Mouse (Mus musculus) retina, adult 2 months (tissue): Measurements from ENCODE around the gene Snx29.

Experiments
- DNase-seq: peaks from one replicate; pipeline ENCODE4 v3.0.0-alpha.2; 2012; ENCODE audit warnings: low read depth, low spot score

The Snx29 gene

GRCm38 (mm10) chr16:11728131-11728530, 405.4 kb downstream of the Snx29 start:
- DNase-seq: peak; percentile 42

- no peak for DNase-seq
Measured at GRCm38 (mm10) chr16:11728627-11729026, 405.9 kb downstream of the Snx29 start.

- DNase-seq: no peak
Measured at GRCm38 (mm10) chr16:11729111-11729510, 406.4 kb downstream of the Snx29 start.

- no peak for DNase-seq
Measured at GRCm38 (mm10) chr16:11729815-11730214, 407.1 kb downstream of the Snx29 start.

- no peak for DNase-seq
Measured at GRCm38 (mm10) chr16:11731014-11731535, 408.4 kb downstream of the Snx29 start.

GRCm38 (mm10) chr16:11738341-11738740, 415.6 kb downstream of the Snx29 start:
- no peak for DNase-seq

- no peak for DNase-seq
Measured at GRCm38 (mm10) chr16:11741951-11742350, 419.2 kb downstream of the Snx29 start.

- no peak for DNase-seq
Measured at GRCm38 (mm10) chr16:11742351-11742750, 419.6 kb downstream of the Snx29 start.

- no peak for DNase-seq
Measured at GRCm38 (mm10) chr16:11743013-11743412, 420.3 kb downstream of the Snx29 start.

GRCm38 (mm10) chr16:11743724-11744123, 421.0 kb downstream of the Snx29 start:
- no peak for DNase-seq

GRCm38 (mm10) chr16:11746036-11746435, 423.3 kb downstream of the Snx29 start:
- no peak for DNase-seq

GRCm38 (mm10) chr16:11747867-11748266, 425.2 kb downstream of the Snx29 start:
- DNase-seq: no peak

GRCm38 (mm10) chr16:11749111-11749510, 426.4 kb downstream of the Snx29 start:
- DNase-seq: no peak

- no peak for DNase-seq
Measured at GRCm38 (mm10) chr16:11750605-11751004, 427.9 kb downstream of the Snx29 start.

- no peak for DNase-seq
Measured at GRCm38 (mm10) chr16:11752557-11752956, 429.8 kb downstream of the Snx29 start.

GRCm38 (mm10) chr16:11753466-11753865, 430.8 kb downstream of the Snx29 start:
- no peak for DNase-seq

- no peak for DNase-seq
Measured at GRCm38 (mm10) chr16:11754136-11754535, 431.4 kb downstream of the Snx29 start.

GRCm38 (mm10) chr16:11755281-11756066, 432.8 kb downstream of the Snx29 start:
- no peak for DNase-seq

GRCm38 (mm10) chr16:11756598-11757245, 434.0 kb downstream of the Snx29 start:
- DNase-seq: no peak

GRCm38 (mm10) chr16:11757471-11757870, 434.8 kb downstream of the Snx29 start:
- DNase-seq: no peak

- no peak for DNase-seq
Measured at GRCm38 (mm10) chr16:11757951-11758350, 435.2 kb downstream of the Snx29 start.

- no peak for DNase-seq
Measured at GRCm38 (mm10) chr16:11772318-11772717, 449.6 kb downstream of the Snx29 start.

GRCm38 (mm10) chr16:11774321-11774720, 451.6 kb downstream of the Snx29 start:
- DNase-seq: no peak
